Mouse (Mus musculus) cortical plate, adult 2 months (tissue): ENCODE results near the gene Rbm8a.

Experiments
- CTCF ChIP-seq: fragments of 200-500 bp; IDR thresholded peaks from 2 replicates; pipeline ENCODE4 v1.5.1; 2011; ENCODE audit warnings: mild to moderate bottlenecking, control low read depth, low read length; ENCODE audit not compliant: insufficient read depth; ENCODE audit errors: extremely low read depth
- POLR2A ChIP-seq: fragments of 200-500 bp; IDR thresholded peaks from 2 replicates; pipeline ENCODE4 v1.6.1; 2011; ENCODE audit warnings: mild to moderate bottlenecking, low read length, control low read depth; ENCODE audit not compliant: insufficient read depth; ENCODE audit errors: extremely low read depth

DNA sequence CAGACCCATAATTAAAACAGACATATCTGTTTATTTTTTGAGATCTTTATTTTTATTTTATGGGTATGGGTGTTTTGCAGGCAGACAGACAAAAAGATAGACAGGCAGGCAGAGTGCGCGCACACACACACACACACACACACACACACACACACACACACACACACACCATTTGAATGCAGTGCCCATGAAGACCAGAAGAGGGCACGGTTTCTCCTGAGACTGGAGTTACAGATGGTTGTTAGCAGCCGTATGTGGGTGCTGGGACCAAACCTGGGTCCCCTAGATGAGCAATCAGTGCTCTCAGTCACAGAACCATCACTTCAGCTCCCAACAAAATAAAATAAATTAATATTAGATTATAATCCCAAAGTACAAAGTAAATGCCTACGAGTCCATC is 46.3 kb upstream of the Rbm8a start:
- TF ChIP-seq POLR2A = no peak
- no peak for TF ChIP-seq CTCF
